Mouse (Mus musculus) kidney, embryonic 16.5 days (tissue): Measurements from ENCODE around the gene Golga2. TPM values are rescaled to one million over a fixed set of nuclear protein-coding genes. Genes with fewer than 3 reads are reported as not detected.
A peak's percentile ranks its signal among the peaks of the same experiment; 100 is the strongest.

Experiments
- ATAC-seq: fragments of 200-750 bp; cut with Nextera tagmentation; 2 replicates; pipeline ENCODE4 v1.8.0; 2017; ENCODE audit warnings: moderate TSS enrichment; ENCODE audit not compliant: low FRiP score, low TSS enrichment
- H3K27ac ChIP-seq: fragments of 300-500 bp; sonication (generic); 2 replicates; pipeline ENCODE4 v1.5.1; 2014; ENCODE audit warnings: low read length
- H3K27me3 ChIP-seq: fragments of 300-500 bp; sonication (generic); 2 replicates; pipeline ENCODE4 v1.6.1; 2014; ENCODE audit warnings: low read length, control low read depth, mixed read lengths; ENCODE audit not compliant: insufficient read depth
- H3K36me3 ChIP-seq: fragments of 300-500 bp; sonication (generic); 2 replicates; pipeline ENCODE4 v1.6.1; 2014; ENCODE audit warnings: low read length, control low read depth, mixed read lengths; ENCODE audit not compliant: insufficient read depth
- H3K4me1 ChIP-seq: fragments of 300-500 bp; sonication (generic); 2 replicates; pipeline ENCODE4 v1.6.1; 2014; ENCODE audit warnings: low read length, control low read depth, mixed read lengths; ENCODE audit not compliant: insufficient read depth
- H3K4me2 ChIP-seq: fragments of 300-500 bp; sonication (generic); replicated peaks from 2 replicates; pipeline ENCODE4 v1.6.1; 2014; ENCODE audit warnings: low read depth, low read length
- H3K4me3 ChIP-seq: fragments of 300-500 bp; sonication (generic); 2 replicates; pipeline ENCODE4 v1.5.1; 2014; ENCODE audit warnings: mild to moderate bottlenecking, low read length
- H3K9ac ChIP-seq: fragments of 300-500 bp; sonication (generic); replicated peaks from 2 replicates; pipeline ENCODE4 v1.6.1; 2014; ENCODE audit warnings: low read length
- H3K9me3 ChIP-seq: fragments of 300-500 bp; sonication (generic); 2 replicates; pipeline ENCODE4 v1.6.1; 2016; ENCODE audit warnings: low read length, control low read depth
- WGBS: fragments of 180-500 bp; shearing (Covaris S2); extraction: QIAGEN DNeasy Blood & Tissue Kit; methylation state at CpG from one replicate; pipeline ENCODE4 v1.1.7; 2014; 5-methylcytosine and 5-hydroxymethylcytosine counted together
- polyA plus RNA-seq: library from polyadenylated mRNA; unstranded; fragments of >200 nt; fragmentation: Nextera tagmentation; extraction: Ambion mirVana; gene quantifications from 2 replicates; pipeline ENCODE4 v1.2.1, GENCODE M21; 2015

Gene Golga2
- polyA plus RNA-seq, result 26.6 and 28.0 TPM in 2 replicates

GRCm38 (mm10) chr2:32287334-32287840 lies at the start of gene Golga2:
TSS of gene Golga2 (plus strand) at chr2:32287384.
- Histone ChIP-seq H3K4me3 (peak within 1 kb of the TSS; percentile 80), H3K27ac (peak within 1 kb of the TSS; percentile 70), H3K36me3 (peaks cover 28% of the 10 kb centered on the region), H3K9me3 (no peaks in the 10 kb centered on the region), H3K4me1 (peaks cover 15% of the 10 kb centered on the region), H3K4me2 (peak within 1 kb of the TSS; percentile 94), H3K9ac (peak within 1 kb of the TSS; percentile 92), H3K27me3 (no peaks in the 10 kb centered on the region)
- no peak; the same call in 1 of the 2 replicates for ATAC-seq
- under 1% methylated on average over 22 of the region's 23 CpGs for WGBS

DNA sequence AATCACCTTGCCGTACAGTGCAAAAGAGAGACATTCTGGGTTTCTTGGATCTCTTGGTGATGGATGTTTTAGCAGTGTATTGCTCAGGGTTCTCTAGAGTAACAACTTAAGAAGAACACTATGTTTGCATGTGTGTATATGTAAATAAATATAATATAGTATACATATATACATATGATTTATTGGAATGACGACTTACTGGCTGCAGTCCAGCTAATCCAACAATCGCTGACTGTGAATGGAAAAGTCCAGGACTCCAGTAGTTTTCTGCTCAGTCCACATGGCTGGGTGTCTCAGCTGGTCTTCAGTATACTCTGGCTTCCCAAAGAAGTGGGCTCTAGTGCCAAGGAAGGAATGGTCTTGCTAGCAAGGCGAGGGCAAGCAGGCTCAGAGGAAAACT lies 49.6 kb upstream of the Golga2 start:
- Histone ChIP-seq H3K36me3 (peaks cover 9% of the 10 kb centered on the region; the same call in 1 of the 2 replicates), H3K27me3 (no peaks in the 10 kb centered on the region), H3K9ac (peak overlapping the region; percentile 79), H3K27ac (peak overlapping the region; percentile 71), H3K4me3 (peak overlapping the region; percentile 82), H3K9me3 (no peaks in the 10 kb centered on the region), H3K4me2 (peak overlapping the region; percentile 76), H3K4me1 (peaks cover 22% of the 10 kb centered on the region)
- 34% methylated on average over 4 of the region's 4 CpGs for WGBS
- ATAC-seq, result no peak

DNA sequence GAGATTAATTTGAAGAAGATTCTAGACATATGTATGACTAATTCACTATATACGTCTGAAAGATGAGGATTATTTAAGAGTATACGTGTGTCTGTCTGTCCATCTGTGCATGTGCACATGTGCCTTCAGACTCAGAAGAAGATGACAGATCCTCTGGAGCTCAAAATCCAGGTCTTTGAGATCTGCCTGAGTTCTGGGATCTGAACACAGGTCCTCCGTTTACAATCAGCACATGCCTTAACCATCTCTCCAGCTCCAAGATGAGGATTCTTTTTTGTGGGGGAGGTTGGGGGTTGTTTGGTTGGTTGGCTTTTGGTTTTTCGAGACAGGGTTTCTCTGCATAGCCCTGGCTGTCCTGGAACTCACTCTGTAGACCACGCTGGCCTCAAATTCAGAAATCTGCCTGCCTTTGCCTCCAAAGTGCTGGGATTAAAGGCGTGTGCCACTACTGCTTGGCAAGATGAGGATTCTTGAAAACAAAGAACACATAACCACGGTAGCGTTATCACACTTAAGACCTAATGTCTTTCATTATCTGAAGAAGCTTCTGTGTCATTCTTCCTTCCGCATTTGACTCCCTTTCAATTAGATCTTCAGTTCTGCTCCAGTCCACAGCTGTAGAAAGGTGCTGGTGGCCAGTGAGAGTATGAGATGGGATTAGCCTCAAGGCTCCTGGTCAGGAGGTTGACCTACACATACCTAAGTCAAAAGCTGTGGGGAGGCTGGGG lies 48.3 kb upstream of the Golga2 start:
- H3K36me3 ChIP-seq, result 0 out of 2 replicates have a peak, but pooled peaks cover under 1% of the 10 kb centered on the region
- H3K4me2 ChIP-seq, result no peak overlapping the region
- WGBS, result 93% methylated on average over 9 of the region's 9 CpGs
- no peaks in the 10 kb centered on the region for H3K9me3 ChIP-seq
- H3K4me3 ChIP-seq, result no peak overlapping the region
- no peak overlapping the region for H3K9ac ChIP-seq
- H3K27me3 ChIP-seq, result no peaks in the 10 kb centered on the region
- no peak overlapping the region for H3K27ac ChIP-seq
- no peak for ATAC-seq
- peaks cover 22% of the 10 kb centered on the region for H3K4me1 ChIP-seq

- no peak overlapping the region for H3K4me3 ChIP-seq
- no peaks in the 10 kb centered on the region for H3K9me3 ChIP-seq
- H3K27me3 ChIP-seq, result no peaks in the 10 kb centered on the region
- no peak overlapping the region for H3K4me2 ChIP-seq
- no peak for ATAC-seq
- no peak overlapping the region for H3K9ac ChIP-seq
- H3K27ac ChIP-seq, result no peak overlapping the region
- 79% methylated on average over 5 of the region's 5 CpGs for WGBS
- 0 out of 2 replicates have a peak, but pooled peaks cover 7% of the 10 kb centered on the region for H3K36me3 ChIP-seq
- peaks cover 9% of the 10 kb centered on the region for H3K4me1 ChIP-seq
These were observed 46.6 kb upstream of the Golga2 start for GRCm38 (mm10) chr2:32240591-32240990.

DNA sequence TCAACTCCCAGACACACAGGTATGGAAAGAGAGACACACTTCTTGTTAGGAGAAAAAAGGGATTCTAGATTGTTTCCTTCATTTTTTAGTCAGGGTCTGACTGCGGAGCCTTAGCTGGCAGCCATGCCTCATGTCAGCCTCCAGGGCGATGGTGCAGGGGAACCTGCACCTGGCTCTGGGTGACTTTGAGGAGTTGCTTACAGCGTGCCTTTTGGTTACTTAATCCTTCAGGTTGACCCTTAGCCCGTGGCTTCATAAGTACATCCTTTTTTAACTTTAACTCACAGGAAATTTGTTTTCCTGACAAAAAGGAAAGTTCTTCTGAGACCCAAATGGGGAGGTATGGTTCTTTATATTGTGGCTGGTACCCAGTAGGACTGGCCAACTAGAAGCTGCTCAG lies 44.2 kb upstream of the Golga2 start:
- no peak overlapping the region for H3K4me2 ChIP-seq
- peaks cover 14% of the 10 kb centered on the region for H3K36me3 ChIP-seq
- peaks cover 2% of the 10 kb centered on the region; the same call in 1 of the 2 replicates for H3K4me1 ChIP-seq
- no peaks in the 10 kb centered on the region for H3K9me3 ChIP-seq
- no peak overlapping the region for H3K9ac ChIP-seq
- 82% methylated on average over 4 of the region's 4 CpGs for WGBS
- ATAC-seq, result no peak
- no peak overlapping the region for H3K27ac ChIP-seq
- H3K27me3 ChIP-seq, result no peaks in the 10 kb centered on the region
- H3K4me3 ChIP-seq, result no peak overlapping the region

DNA sequence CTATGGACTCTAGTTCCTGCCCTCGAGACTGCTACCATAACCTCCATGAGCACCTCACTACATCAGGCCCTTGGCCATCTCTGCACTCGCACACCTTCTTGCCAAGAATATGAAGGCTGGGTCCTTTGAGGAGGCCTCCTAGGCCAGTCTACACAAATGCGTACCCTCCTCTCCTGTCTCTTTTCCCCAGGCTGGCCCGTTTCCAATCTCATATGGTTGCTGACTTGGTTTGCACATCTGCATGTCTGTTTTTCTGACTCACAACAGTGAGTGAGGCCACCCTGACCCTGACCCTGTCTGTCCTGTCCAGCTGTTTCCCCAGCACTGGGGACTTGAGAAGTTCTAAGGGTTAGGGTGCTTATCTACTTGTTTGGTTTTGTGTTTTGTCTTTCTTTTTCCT lies 40.4 kb upstream of the Golga2 start:
- no peak overlapping the region for H3K27ac ChIP-seq
- H3K9ac ChIP-seq, result no peak overlapping the region
- peaks cover 31% of the 10 kb centered on the region for H3K36me3 ChIP-seq
- H3K9me3 ChIP-seq, result no peaks in the 10 kb centered on the region
- ATAC-seq, result no peak
- no peaks in the 10 kb centered on the region for H3K27me3 ChIP-seq
- H3K4me3 ChIP-seq, result no peak overlapping the region
- WGBS, result 80% methylated on average over 4 of the region's 4 CpGs
- H3K4me1 ChIP-seq, result no peaks in the 10 kb centered on the region
- H3K4me2 ChIP-seq, result no peak overlapping the region

DNA sequence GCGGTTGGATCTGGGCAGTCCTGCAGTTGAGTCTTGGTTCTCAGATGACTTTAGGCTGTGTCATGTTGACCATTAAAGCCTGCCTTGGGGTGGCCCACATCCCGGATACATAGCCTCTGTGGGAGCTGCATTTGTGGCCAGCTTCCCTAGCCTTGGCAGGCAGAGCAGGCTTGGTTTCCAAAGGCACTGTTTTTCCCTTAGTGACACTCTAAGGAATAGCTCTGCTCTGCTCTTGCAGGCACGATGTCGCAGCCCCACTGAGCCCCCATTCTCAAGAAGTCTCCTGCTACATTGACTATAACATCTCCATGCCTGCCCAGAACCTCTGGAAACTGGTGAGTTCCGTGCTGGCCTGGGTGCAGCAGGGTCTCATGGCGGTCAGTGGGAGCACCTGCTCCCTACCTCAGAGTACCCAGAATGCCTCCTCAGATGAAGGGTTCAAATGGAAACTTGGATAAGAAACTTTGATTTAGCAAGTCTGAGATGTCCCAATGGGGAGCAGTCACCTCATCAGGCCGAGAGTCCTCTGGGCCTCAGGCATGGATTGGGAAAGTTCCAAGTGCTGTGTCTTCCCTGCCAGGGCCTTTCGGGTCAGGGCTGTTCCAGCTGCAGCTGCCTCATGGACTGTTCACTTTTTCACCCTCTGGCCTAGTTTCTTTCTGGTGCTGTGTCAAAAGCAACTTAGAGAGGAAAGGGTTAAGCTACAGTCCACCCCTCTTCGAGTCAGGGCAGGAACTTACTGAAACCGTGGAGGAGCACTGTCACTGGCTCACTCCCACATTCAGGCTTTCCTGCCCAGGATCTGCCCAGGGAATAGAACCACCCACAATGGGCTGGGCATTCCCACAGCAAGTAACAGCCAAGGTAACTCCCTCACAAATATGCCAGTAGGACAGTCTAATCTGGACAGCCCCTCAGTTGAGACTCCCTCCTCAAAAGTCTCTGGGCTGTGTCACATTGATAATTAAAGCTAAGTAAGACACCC lies 38.5 kb upstream of the Golga2 start:
- Histone ChIP-seq H3K4me2 (no peak overlapping the region), H3K36me3 (peaks cover 47% of the 10 kb centered on the region), H3K9ac (no peak overlapping the region), H3K27ac (no peak overlapping the region), H3K27me3 (no peaks in the 10 kb centered on the region), H3K9me3 (no peaks in the 10 kb centered on the region), H3K4me1 (no peaks in the 10 kb centered on the region), H3K4me3 (no peak overlapping the region)
- no peak for ATAC-seq
- WGBS, result 74% methylated on average over 10 of the region's 10 CpGs

GRCm38 (mm10) chr2:32251791-32252527 lies 35.2 kb upstream of the Golga2 start:
- 86% methylated on average over 12 of the region's 12 CpGs for WGBS
- H3K27me3 ChIP-seq, result no peaks in the 10 kb centered on the region
- H3K36me3 ChIP-seq, result peaks cover 52% of the 10 kb centered on the region
- no peak for ATAC-seq
- H3K4me1 ChIP-seq, result no peaks in the 10 kb centered on the region
- no peak overlapping the region for H3K4me3 ChIP-seq
- H3K9ac ChIP-seq, result no peak overlapping the region
- no peak overlapping the region for H3K27ac ChIP-seq
- no peaks in the 10 kb centered on the region for H3K9me3 ChIP-seq
- H3K4me2 ChIP-seq, result no peak overlapping the region

- no peaks in the 10 kb centered on the region for H3K4me1 ChIP-seq
- H3K27me3 ChIP-seq, result no peaks in the 10 kb centered on the region
- H3K9me3 ChIP-seq, result no peaks in the 10 kb centered on the region
- no peak overlapping the region for H3K9ac ChIP-seq
- WGBS, result 90% methylated on average over 5 of the region's 5 CpGs
- peaks cover 53% of the 10 kb centered on the region for H3K36me3 ChIP-seq
- no peak overlapping the region for H3K4me3 ChIP-seq
- no peak for ATAC-seq
- H3K27ac ChIP-seq, result no peak overlapping the region
- no peak overlapping the region for H3K4me2 ChIP-seq
These were observed 34.5 kb upstream of the Golga2 start for GRCm38 (mm10) chr2:32252658-32253057.
